Mouse (Mus musculus) forebrain, postnatal 0 days (tissue): ENCODE data around the gene Srms. TPM values are rescaled to one million over a fixed set of nuclear protein-coding genes. Genes with fewer than 3 reads are reported as not detected.

Experiments
- ATAC-seq: fragments of 200-750 bp; cut with Nextera tagmentation; 2 replicates; pipeline ENCODE4 v1.8.0; 2017; ENCODE audit warnings: mild to moderate bottlenecking, moderate library complexity
- DNase-seq: peaks from one replicate; pipeline ENCODE4 v3.0.0-alpha.2; 2015
- H3K27ac ChIP-seq: fragments of 300-500 bp; sonication (generic); 2 replicates; pipeline ENCODE4 v1.5.1; 2014; ENCODE audit warnings: low read depth, mild to moderate bottlenecking, antibody characterized with exemption, low read length, moderate library complexity, mixed read lengths
- H3K27me3 ChIP-seq: fragments of 300-500 bp; sonication (generic); 2 replicates; pipeline ENCODE4 v1.6.1; 2014; ENCODE audit warnings: mild to moderate bottlenecking, low read length, mixed read lengths; ENCODE audit not compliant: insufficient read depth
- H3K36me3 ChIP-seq: fragments of 300-500 bp; sonication (generic); 2 replicates; pipeline ENCODE4 v1.6.1; 2014; ENCODE audit warnings: mild to moderate bottlenecking, moderate library complexity; ENCODE audit not compliant: insufficient read depth
- H3K4me1 ChIP-seq: fragments of 300-500 bp; sonication (generic); 2 replicates; pipeline ENCODE4 v1.6.1; 2014; ENCODE audit warnings: antibody characterized with exemption; ENCODE audit not compliant: insufficient read depth
- H3K4me2 ChIP-seq: fragments of 300-500 bp; sonication (generic); 2 replicates; pipeline ENCODE4 v1.6.1; 2014; ENCODE audit warnings: low read depth, mild to moderate bottlenecking, moderate library complexity
- H3K4me3 ChIP-seq: fragments of 300-500 bp; sonication (generic); 2 replicates; pipeline ENCODE4 v1.5.1; 2014; ENCODE audit warnings: low read depth, low read length, mixed read lengths
- H3K9ac ChIP-seq: fragments of 300-500 bp; sonication (generic); 2 replicates; pipeline ENCODE4 v1.6.1; 2014; ENCODE audit warnings: mild to moderate bottlenecking
- H3K9me3 ChIP-seq: fragments of 300-500 bp; sonication (generic); 2 replicates; pipeline ENCODE4 v1.6.1; 2016; ENCODE audit warnings: low read length
- CTCF ChIP-seq: sonication (generic); IDR thresholded peaks from 2 replicates; pipeline ENCODE4 v1.5.1; 2016; ENCODE audit warnings: antibody characterized with exemption, control low read depth, low read depth
- WGBS: fragments of 180-500 bp; shearing (Covaris S2); extraction: QIAGEN DNeasy Blood & Tissue Kit; methylation state at CpG from one replicate; pipeline ENCODE4 v1.1.7; 2014; 5-methylcytosine and 5-hydroxymethylcytosine counted together
- polyA plus RNA-seq: library from polyadenylated mRNA; unstranded; fragments of >200 nt; fragmentation: Nextera tagmentation; extraction: Ambion mirVana; gene quantifications from 2 replicates; pipeline ENCODE4 v1.2.1, GENCODE M21; 2015
- total RNA-seq: library from RNA; depleted of rRNA; stranded (reverse); fragments of >200 nt; gene quantifications from 2 replicates; pipeline ENCODE4 v1.2.3, GENCODE M21; 2014

The Srms gene
- total and polyA plus RNA-seq, 2 experiments from 2014 or later: 0.10 to 0.43 TPM

DNA sequence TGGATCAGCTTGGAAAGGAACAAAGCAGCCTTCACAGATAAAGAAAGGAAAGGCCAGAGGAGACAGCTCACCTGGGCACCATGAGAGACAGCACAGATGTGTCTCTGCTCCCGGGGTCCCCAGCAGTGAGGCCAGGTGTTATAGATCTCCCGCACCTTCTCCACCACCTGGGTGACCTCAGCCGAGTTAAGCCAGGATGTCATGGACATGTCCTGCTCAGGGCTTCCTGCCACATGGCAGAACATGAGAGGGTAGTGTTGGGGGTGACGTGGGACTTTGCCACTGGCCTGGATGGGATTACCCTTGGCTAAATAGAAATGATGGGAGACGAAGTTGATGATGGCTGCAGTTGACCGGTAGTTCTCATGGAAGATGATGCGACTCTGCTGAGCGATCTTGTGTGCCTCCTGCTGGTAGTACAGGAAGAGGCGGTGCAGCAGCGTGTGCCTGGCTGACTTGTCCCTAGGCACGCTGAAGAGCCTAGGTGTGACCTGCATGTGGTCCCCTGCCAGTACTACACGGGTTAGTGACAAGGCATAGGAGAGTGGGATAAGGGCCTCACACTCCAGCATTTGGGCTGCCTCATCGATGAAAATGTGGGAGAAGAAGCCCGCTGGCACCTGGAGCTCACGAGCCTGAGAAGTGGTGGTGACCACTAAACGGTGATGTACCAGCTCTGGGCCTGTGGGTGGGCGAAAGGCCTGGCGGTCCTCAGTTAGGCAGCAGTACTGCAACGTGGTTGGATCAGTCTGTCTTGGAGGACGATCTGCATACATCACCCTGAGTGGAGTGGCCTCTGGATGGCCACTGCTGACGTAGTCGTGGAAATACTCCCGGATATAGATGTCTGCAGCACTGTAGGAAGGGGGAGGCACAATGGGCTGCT is 22.9 kb upstream of the Srms start:
- WGBS: 85% methylated on average over 23 of the region's 23 CpGs
- Histone ChIP-seq H3K27ac (no peak overlapping the region), H3K9ac (no peak overlapping the region), H3K27me3 (no peaks in the 10 kb centered on the region), H3K4me1 (no peaks in the 10 kb centered on the region), H3K4me2 (no peak overlapping the region), H3K9me3 (no peaks in the 10 kb centered on the region), H3K36me3 (no peaks in the 10 kb centered on the region), H3K4me3 (no peak overlapping the region)
- TF ChIP-seq CTCF: no peak
- ATAC-seq (no peak), DNase-seq (no peak)

DNA sequence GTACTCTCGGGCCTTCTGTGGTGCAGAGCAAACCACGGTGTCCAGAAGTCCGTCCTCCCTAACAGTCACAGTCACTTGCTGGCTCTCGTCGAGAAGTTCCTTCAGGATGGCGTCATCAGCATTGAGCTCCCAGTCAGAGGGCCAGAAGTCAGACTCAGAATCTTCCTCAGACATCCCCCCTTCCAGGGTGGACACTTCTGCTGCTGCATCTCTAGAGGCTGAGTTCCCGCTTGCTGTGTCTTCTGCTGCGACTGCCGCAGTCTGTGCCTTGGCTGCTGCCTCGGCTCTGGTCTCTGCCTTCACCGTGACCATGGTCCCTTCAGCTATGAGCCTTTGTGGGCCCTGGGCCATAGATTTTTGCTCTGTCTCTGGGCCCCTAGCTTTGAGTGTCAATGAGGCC is 21.7 kb upstream of the Srms start:
- Histone ChIP-seq H3K9me3 (no peaks in the 10 kb centered on the region), H3K27me3 (no peaks in the 10 kb centered on the region), H3K27ac (no peak overlapping the region), H3K4me1 (no peaks in the 10 kb centered on the region), H3K9ac (no peak overlapping the region), H3K36me3 (no peaks in the 10 kb centered on the region), H3K4me3 (no peak overlapping the region), H3K4me2 (no peak overlapping the region)
- no peak for DNase-seq
- WGBS: 91% methylated on average over 11 of the region's 11 CpGs
- ATAC-seq: no peak
- TF ChIP-seq CTCF: no peak

DNA sequence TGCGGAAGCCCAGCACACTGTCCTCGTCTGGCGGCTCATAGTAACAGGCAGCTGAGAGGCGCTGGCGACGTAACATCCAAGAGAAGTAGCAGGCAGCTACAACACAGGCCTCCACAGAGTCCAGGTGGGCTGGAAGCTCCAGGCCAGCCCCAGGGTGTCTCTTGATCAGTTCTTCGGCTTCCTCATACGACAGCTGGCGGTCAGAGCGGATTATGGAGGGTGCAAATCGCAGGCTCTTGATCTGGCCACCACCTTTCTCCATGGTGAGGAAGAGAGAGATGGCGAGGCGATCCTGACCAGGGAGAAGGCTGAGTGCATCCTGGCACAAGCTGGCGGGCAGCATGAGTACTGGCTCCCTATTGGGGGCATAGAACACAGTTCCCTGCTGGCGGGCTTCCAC is 20.5 kb upstream of the Srms start:
- Histone ChIP-seq H3K27me3 (no peaks in the 10 kb centered on the region), H3K36me3 (no peaks in the 10 kb centered on the region), H3K9ac (no peak overlapping the region), H3K9me3 (no peaks in the 10 kb centered on the region), H3K4me3 (no peak overlapping the region), H3K27ac (no peak overlapping the region), H3K4me2 (no peak overlapping the region), H3K4me1 (no peaks in the 10 kb centered on the region)
- no peak for ATAC-seq
- WGBS: 91% methylated on average over 15 of the region's 15 CpGs
- no peak for TF ChIP-seq CTCF
- no peak for DNase-seq

DNA sequence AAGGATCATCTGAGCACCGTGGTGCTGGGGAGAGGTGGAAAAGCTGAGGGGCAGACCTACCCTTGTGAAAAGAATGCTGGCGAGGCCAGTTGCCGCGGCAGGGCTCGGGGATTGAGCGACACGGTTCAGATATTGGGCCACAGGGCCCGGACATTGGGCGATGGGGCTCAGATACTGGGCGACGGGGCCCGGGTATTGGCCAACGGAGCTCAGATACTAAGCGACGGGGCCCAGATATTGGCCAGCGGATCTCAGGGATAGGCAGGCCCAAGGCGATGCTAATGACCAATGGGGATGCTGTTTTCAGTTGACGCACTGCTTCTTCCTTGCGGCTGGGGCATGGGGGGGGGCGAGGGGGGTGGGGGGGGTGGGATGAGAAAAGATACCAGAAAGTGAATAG is 18.2 kb upstream of the Srms start:
- ATAC-seq (no peak), DNase-seq (no peak)
- no peaks in the 10 kb centered on the region for H3K27me3 ChIP-seq
- 83% methylated on average over 19 of the region's 20 CpGs for WGBS
- H3K4me2 ChIP-seq: no peak overlapping the region
- no peak overlapping the region for H3K27ac ChIP-seq
- TF ChIP-seq CTCF: no peak
- no peaks in the 10 kb centered on the region for H3K9me3 ChIP-seq
- H3K36me3 ChIP-seq: no peaks in the 10 kb centered on the region
- no peaks in the 10 kb centered on the region for H3K4me1 ChIP-seq
- no peak overlapping the region for H3K4me3 ChIP-seq
- H3K9ac ChIP-seq: no peak overlapping the region

DNA sequence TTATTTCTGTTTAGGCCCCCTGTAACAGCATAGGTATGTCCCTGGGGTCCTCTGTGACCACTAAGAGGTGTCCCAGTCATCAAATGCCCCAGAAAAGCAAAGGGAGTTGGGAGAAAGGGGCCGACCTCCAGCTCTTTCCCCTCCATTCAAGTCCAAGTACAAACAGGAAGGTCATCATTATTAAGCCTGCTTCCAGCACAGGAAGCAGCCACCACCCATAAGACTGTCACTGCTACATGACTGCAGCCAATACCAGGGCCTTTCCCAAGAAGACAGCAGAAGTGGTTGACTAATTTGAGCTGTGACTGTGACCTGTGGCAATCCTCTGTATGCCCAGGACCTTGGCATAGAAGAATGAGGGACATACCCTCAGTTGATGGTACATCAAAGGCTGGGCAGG is 15.3 kb upstream of the Srms start:
- no peak overlapping the region for H3K9ac ChIP-seq
- H3K4me3 ChIP-seq: no peak overlapping the region
- no peak overlapping the region for H3K4me2 ChIP-seq
- no peaks in the 10 kb centered on the region for H3K4me1 ChIP-seq
- H3K27me3 ChIP-seq: no peaks in the 10 kb centered on the region
- DNase-seq (no peak), ATAC-seq (no peak)
- H3K9me3 ChIP-seq: no peaks in the 10 kb centered on the region
- H3K27ac ChIP-seq: no peak overlapping the region
- WGBS: 79% methylated on average over 1 of the region's 1 CpGs
- no peak for TF ChIP-seq CTCF
- H3K36me3 ChIP-seq: no peaks in the 10 kb centered on the region

DNA sequence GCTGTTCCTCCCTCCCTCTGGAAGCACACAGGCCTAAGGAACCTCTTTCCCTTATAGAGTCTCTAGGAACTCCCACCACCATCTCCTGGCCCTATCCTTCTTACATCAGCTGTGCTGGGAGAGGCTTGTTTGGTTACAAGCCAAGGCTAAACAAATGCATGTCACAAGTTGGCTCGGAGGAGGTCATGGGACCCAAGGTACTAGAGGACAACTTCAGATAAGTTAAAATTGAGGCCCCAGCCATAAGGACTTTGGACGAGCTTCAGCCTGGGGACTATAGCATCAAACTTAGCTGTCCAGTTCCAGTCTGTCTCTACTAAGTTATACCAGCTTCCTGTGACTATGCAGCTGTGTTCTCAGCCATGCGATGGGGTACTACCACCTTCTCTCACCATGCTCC is 14.1 kb upstream of the Srms start:
- Histone ChIP-seq H3K4me3 (no peak overlapping the region), H3K4me2 (no peak overlapping the region), H3K36me3 (no peaks in the 10 kb centered on the region), H3K9me3 (no peaks in the 10 kb centered on the region), H3K4me1 (no peaks in the 10 kb centered on the region), H3K27me3 (no peaks in the 10 kb centered on the region), H3K27ac (no peak overlapping the region), H3K9ac (no peak overlapping the region)
- WGBS: 86% methylated on average over 3 of the region's 3 CpGs
- TF ChIP-seq CTCF: no peak
- ATAC-seq (no peak), DNase-seq (no peak)

DNA sequence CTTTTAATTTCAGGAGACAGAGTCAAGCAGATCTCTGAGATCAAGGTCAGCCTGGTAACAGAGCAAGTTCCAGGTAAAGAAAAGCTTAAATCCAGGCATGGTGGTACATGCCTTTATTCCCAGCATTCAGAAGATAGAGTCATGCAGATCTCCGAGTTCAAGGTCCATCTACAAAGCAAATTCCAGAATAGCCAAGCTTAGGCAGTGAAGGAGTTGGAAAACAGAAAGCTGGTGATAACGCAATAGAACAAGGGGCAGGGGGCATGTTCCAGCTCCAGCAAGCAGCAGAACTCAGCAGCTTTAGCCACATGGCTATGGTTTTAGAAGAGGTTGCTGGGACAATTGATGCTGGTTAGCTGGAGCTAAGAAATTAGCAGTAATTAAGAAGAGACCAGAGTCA is 12.0 kb upstream of the Srms start:
- no peak overlapping the region for H3K4me2 ChIP-seq
- H3K36me3 ChIP-seq: no peaks in the 10 kb centered on the region
- TF ChIP-seq CTCF: no peak
- no peaks in the 10 kb centered on the region for H3K9me3 ChIP-seq
- no peaks in the 10 kb centered on the region; the same call in 1 of the 2 replicates for H3K27me3 ChIP-seq
- ATAC-seq (no peak), DNase-seq (no peak)
- WGBS: 90% methylated on average over 2 of the region's 2 CpGs
- no peak overlapping the region for H3K27ac ChIP-seq
- H3K4me1 ChIP-seq: peaks cover 2% of the 10 kb centered on the region; the same call in 1 of the 2 replicates
- H3K4me3 ChIP-seq: no peak overlapping the region
- H3K9ac ChIP-seq: no peak overlapping the region
